Mouse (Mus musculus) cerebellum, adult 2 months (tissue): ENCODE measurements at regions not wholly inside any gene's neighbourhood (a gene's known extent, or its start where the extent isn't known, plus 50 kb on each side); places are given as distances from the start of the nearest gene placed in this dataset.

Source experiments
- DNase-seq, 2 experiments: peaks; one replicate each; pipeline ENCODE4 v3.0.0; 2021
- H3K27ac ChIP-seq: fragments of 200-500 bp; 2 replicates; pipeline ENCODE4 v1.5.1; 2012; ENCODE audit warnings: low read length, control low read depth, inconsistent platforms; ENCODE audit not compliant: insufficient read depth
- H3K27me3 ChIP-seq: fragments of 200-500 bp; 2 replicates; pipeline ENCODE4 v1.6.1; 2012; ENCODE audit warnings: inconsistent platforms, mild to moderate bottlenecking, low read length, moderate library complexity; ENCODE audit not compliant: control insufficient read depth, insufficient read depth
- H3K4me1 ChIP-seq: fragments of 200-500 bp; 2 replicates; pipeline ENCODE4 v1.6.1; 2011; ENCODE audit warnings: low read length; ENCODE audit not compliant: control insufficient read depth, insufficient read depth
- H3K4me3 ChIP-seq: fragments of 200-500 bp; replicated peaks from 2 replicates; pipeline ENCODE3; 2011; ENCODE audit warnings: mild to moderate bottlenecking, low read depth, low read length, control low read depth; ENCODE audit not compliant: insufficient read depth
- CTCF ChIP-seq: fragments of 200-500 bp; IDR thresholded peaks from 2 replicates; pipeline ENCODE4 v1.5.1; 2011; ENCODE audit warnings: low read depth, mild to moderate bottlenecking, control low read depth, low read length, moderate library complexity, borderline replicate concordance; ENCODE audit not compliant: insufficient read depth
- POLR2A ChIP-seq: fragments of 200-500 bp; IDR thresholded peaks from 2 replicates; pipeline ENCODE4 v1.6.1; 2011; ENCODE audit warnings: low read length, control low read depth, borderline replicate concordance; ENCODE audit not compliant: insufficient read depth
- WGBS: fragments of 180-500 bp; shearing (Covaris S2); methylation state at CpG from one replicate; pipeline ENCODE4 v1.1.7; 2018; 5-methylcytosine and 5-hydroxymethylcytosine counted together

- DNase-seq = no peak
- WGBS = 56% methylated on average over 13 of the region's 13 CpGs
- Histone ChIP-seq H3K4me1 (no peaks in the 10 kb centered on the region), H3K27me3 (no peaks in the 10 kb centered on the region), H3K4me3 (no peak overlapping the region), H3K27ac (no peak overlapping the region)
- TF ChIP-seq POLR2A = no peak
- TF ChIP-seq CTCF = no peak
Observed at GRCm38 (mm10) chr6:143530372-143531224, 363.6 kb downstream of the Etnk1 start.

DNA sequence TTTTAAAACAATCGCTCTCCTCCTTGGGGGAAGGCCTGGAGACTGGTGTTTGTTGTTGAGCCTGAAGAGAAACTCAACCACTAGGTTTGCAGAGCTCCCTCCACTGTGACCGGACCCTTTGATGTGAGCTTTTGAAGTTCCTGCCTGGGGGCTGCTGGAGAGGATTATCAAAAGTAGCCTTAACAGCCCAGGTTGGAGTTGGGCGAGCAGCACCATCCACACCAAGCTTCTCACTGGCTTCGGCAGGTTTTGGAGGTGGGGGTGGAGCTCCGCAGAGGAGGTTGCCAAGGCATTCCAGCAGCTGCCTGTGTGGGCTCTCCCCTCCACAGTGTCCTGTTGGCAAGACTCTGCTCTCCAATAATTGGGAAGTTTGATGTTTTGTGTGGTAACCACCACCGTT is 364.5 kb downstream of the Etnk1 start:
- Histone ChIP-seq H3K4me1 (no peaks in the 10 kb centered on the region), H3K27ac (no peak overlapping the region), H3K27me3 (no peaks in the 10 kb centered on the region), H3K4me3 (no peak overlapping the region)
- TF ChIP-seq CTCF (no peak), POLR2A (no peak)
- WGBS = 25% methylated on average over 6 of the region's 6 CpGs
- no peak for DNase-seq

- TF ChIP-seq CTCF = no peak
- TF ChIP-seq POLR2A = no peak
- Histone ChIP-seq H3K27ac (no peak overlapping the region), H3K4me3 (no peak overlapping the region), H3K27me3 (no peaks in the 10 kb centered on the region), H3K4me1 (no peaks in the 10 kb centered on the region)
- no peak for DNase-seq
- 95% methylated on average over 12 of the region's 12 CpGs for whole genome bisulfite sequencing
Observed at GRCm38 (mm10) chr6:143532380-143532779, 365.4 kb downstream of the Etnk1 start.

DNA sequence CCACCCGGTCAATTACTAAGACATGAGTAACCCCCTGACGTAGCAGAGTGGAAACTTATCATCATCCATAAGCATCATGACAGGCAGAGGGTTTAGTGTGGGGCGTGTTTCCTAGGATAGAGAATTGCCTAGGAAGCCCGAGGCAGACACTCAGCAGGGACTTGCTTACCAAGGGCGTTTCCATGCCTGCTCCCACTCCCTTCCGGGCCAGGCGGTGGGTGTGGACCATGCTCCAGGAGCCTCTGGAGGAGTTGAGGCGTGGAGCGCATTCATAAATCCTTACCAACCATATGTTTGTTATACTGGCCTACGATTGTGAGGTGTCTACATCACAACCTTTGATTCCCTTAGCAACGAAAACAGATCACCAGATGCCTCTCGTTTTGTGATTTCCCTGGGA is 368.2 kb downstream of the Etnk1 start:
- no peaks in the 10 kb centered on the region for H3K4me1 ChIP-seq
- no peak overlapping the region for H3K4me3 ChIP-seq
- no peak for DNase-seq
- WGBS = 80% methylated on average over 12 of the region's 12 CpGs
- H3K27me3 ChIP-seq = no peaks in the 10 kb centered on the region
- no peak overlapping the region for H3K27ac ChIP-seq
- TF ChIP-seq CTCF = no peak
- no peak for TF ChIP-seq POLR2A

DNA sequence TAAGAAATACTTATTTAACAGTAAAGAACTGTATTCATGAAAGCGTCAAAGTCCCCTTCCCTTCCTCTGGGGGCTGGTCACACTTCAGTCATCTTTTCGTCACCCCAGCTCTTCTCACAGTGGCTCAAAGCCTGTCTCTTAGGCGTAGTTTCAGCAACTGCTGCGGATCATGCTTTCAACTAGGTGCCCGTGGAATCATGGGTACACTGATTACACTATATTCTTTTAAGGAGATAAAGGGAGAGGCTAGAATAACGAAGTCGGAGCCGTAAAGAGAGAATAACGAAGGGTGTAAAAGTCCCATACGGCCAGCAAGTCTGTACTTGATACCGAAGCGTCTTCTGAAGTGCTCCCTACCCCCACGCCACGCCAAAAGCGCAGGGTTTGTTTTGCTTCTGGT is 368.7 kb downstream of the Etnk1 start:
- no peak for DNase-seq
- Histone ChIP-seq H3K4me3 (no peak overlapping the region), H3K27me3 (no peaks in the 10 kb centered on the region), H3K27ac (no peak overlapping the region), H3K4me1 (no peaks in the 10 kb centered on the region)
- TF ChIP-seq CTCF (no peak), POLR2A (no peak)
- WGBS = 94% methylated on average over 15 of the region's 15 CpGs

GRCm38 (mm10) chr6:143536525-143537293 is 369.7 kb downstream of the Etnk1 start:
- no peak for TF ChIP-seq POLR2A
- no peak for TF ChIP-seq CTCF
- no peaks in the 10 kb centered on the region for H3K4me1 ChIP-seq
- no peak overlapping the region for H3K4me3 ChIP-seq
- H3K27me3 ChIP-seq = no peaks in the 10 kb centered on the region
- no peak overlapping the region for H3K27ac ChIP-seq
- DNase-seq = no peak
- 88% methylated on average over 11 of the region's 11 CpGs for WGBS

- no peak overlapping the region for H3K4me3 ChIP-seq
- WGBS = 66% methylated on average over 10 of the region's 10 CpGs
- TF ChIP-seq POLR2A (no peak), CTCF (no peak)
- no peaks in the 10 kb centered on the region for H3K27me3 ChIP-seq
- H3K4me1 ChIP-seq = no peaks in the 10 kb centered on the region
- DNase-seq = no peak
- no peak overlapping the region for H3K27ac ChIP-seq
Observed at GRCm38 (mm10) chr6:143547406-143547903, 380.4 kb downstream of the Etnk1 start.
